Mouse (Mus musculus): ENCODE measurements around the gene Epc2.
A peak's percentile ranks its signal among the peaks of the same experiment; 100 is the strongest.

Gene Epc2

DNA sequence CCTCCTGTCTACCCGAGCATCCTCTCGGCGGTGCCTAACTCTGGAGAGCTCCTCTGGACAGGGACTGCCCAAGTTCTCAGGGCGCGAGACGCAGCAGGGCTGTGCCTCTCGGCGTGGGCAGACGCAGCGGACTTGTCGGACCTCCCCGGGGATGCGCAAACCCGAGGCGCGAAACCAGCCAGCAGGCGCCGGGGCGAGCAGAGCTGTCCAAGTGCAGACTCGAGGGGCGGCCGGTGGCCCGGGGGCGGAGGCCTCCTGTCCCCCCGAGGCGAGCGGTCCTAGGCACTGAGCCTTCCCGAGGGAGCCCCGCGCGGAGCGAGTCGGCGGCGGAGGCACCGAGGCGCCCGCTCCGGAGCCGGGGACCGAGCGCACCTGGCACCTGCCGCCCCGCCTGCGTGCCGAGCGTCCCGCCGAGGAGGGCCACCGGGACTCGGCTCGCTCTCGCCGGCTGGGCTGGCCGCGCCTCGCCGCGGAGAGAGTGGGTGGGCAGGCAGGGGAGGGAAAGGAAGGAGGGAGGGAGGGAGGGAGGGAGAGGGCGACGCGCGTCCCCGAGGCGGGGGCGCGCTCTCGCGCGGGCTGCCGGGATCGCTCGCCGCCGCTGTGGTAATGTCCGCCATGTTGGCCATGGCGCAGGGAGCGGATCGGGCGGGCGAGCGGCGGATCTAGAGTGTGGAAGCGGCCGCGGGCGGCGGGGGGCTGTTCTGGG is at the start of gene Epc2:
TSS of gene Epc2 (plus strand) at position 556 of the 706 bp plus-strand sequence.
- peak; percentile 94 for DNase-seq (ENCODE audit: low read depth, low spot score)

DNA sequence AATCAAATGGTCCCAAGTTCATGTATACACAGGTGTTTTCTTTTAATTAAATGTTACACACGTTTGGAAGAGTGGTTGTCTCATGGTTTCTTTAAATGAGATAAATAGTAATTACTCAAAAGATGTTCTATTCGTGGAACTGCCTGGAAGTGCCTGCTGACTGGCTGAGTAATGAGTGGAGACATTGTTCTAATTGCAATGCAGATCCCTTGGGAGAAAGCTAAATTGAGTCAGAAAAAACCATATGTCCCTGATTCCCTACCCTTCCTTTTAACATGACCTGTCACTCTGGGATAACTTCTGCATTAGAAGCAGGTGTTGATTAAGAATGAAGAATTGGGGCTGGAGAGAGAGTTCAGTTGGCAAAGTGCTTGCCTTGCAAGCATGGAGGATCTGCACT is 45.3 kb upstream of the Epc2 start:
- DNase-seq (ENCODE audit: low read depth, low spot score), result no peak

DNA sequence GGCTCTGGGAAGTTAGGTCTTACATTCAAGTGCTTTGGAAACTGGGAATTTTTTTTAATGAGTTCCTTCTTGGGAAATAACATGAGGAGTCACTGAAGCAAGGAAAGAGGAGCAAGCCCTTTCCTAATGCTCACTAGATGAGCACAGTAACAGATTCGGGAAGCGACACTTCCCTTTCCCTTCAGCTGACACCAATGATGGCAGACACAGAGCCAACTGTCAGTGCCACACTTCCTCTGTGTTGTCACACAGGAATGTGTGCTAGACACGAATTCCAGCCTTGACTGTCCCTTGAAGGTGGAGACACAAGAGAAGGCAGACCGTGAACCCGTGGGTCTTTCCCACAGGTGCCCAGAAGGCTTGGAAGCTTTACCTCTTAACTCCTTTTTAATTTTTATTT is 39.6 kb upstream of the Epc2 start:
- DNase-seq (ENCODE audit: low read depth, low spot score), result no peak

DNA sequence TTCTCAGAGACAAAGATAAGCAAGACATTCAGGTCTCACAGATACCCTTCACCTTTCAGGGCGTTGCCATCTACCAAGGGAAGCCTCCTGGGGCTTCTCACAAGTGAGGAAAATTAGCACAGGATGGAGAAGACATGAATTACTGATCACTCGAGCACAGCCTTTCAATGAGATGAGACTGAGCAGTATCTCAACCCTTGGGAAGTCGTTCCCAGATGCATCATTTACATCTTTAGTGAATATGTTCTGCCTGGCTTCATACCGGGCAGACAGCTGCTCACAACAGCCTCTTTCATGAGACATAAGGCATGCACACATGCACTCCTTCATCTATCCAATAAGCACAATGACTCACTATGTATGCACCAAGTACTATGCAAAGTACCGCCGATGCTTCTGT is 38.7 kb upstream of the Epc2 start:
- DNase-seq (ENCODE audit: low read depth, low spot score), result no peak

DNA sequence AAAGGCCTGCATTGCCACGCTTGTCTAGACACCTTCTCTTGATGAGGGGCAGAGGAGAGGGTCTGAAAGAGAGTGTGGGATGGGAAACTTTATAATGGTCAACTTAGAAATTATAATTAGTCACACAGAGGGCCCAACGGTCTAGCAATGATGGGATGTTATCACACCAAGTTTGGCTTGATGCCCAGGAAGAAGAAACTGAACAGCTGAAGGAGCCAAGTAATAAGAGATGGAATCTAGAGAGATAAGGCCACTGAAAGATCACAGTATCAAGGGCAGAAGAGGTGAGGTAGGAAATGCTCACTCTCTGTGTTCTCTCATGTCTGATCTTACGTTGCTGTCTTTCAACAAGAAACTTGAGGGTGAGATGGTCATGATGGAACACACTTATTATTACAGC is 35.4 kb upstream of the Epc2 start:
- DNase-seq (ENCODE audit: low read depth, low spot score), result no peak

DNA sequence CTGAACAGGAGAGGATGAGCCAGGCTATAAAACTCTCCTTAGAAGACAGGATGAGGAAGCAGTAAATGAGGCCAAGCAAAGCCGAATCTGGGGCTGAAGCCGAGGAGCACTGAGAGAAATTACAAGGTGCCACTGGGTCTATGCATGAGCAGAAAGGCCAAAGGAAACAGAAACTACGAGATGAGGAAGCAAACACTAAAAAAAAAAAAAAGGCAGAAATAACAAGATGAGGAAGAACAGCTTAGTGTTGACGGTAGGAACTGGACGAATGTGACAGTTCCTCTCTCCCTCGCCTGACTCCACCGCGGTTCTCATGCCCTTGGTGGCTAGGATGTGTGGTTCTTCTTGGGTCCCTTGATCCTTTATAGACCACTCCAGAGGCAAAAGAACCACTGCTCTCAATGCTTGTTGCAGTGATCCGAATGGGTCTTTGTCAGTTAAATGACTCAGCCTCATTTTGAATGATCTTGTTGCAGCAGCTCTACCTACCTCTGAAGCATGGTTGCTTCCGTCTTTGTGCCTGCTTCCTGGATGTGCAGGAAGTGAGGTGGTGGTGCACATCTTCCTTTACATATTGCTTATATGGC is 34.2 kb upstream of the Epc2 start:
- peak; percentile 32 for DNase-seq (ENCODE audit: low read depth, low spot score)

- DNase-seq (ENCODE audit: low read depth, low spot score), result no peak
These were observed 30.9 kb upstream of the Epc2 start for GRCm38 (mm10) chr2:49420396-49420795.

- DNase-seq (ENCODE audit: low read depth, low spot score), result no peak
These were observed 27.4 kb upstream of the Epc2 start for GRCm38 (mm10) chr2:49423857-49424256.

- DNase-seq (ENCODE audit: low read depth, low spot score), result no peak
These were observed 26.5 kb upstream of the Epc2 start for GRCm38 (mm10) chr2:49424788-49425187.

DNA sequence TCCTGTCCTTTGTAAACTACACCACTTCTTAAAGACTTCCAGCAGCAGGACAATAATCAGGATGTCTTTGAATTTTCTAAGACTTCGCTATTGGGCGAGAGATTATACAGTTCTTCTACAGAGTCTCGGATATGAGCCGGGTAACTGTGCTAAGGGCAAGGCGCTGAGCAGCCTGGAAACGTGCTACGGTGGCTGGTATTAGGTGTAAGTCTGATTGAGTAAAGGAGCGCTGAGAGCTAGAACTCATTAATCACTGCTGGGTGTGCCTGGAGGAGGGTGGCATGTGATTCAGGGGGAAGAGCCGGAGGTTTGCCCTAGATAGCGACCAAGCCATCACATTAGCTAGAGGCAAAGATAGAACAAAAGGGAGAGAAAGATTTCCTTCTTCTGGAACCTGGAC is 25.1 kb upstream of the Epc2 start:
- no peak for DNase-seq (ENCODE audit: low read depth, low spot score)

DNA sequence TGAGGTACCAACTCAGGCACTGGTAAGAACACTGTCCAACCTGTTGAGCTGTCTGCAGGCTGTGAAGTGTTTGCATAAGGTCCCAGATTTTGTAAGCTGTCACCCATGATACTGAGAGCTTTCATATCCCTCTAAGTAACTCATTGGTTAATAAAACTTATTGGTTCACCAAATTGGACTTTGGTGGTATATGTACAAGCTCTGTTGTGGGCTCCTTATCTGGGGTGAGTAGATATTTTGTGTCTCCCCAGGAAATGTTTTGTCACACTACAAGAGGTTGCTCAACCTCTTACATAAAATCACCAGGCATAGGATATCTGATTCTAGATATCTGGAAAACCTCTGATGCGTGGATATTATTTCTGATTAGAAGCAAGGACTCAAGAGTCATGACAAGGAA is 20.3 kb upstream of the Epc2 start:
- DNase-seq (ENCODE audit: low read depth, low spot score), result no peak

DNA sequence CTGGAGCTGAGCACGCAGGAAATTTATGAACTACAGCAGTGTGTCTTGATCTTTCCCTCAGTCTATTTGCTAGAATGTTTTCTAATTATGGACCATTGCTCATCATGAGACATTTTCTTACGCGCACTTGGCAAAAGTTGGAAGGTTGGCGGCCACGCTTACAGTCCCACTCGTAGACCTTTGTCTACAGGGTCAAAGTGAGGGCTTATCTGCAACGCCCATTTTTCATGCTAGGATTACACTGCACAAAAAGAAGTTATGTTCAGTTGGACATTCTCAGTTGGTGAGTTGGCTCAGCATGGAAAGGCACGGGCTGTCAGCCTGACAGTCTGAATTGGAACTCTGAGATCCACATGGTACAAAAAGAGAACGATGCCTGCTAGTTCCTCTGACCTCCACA is 18.1 kb upstream of the Epc2 start:
- DNase-seq (ENCODE audit: low read depth, low spot score), result no peak

GRCm38 (mm10) chr2:49446238-49446637 is 5.0 kb upstream of the Epc2 start:
- DNase-seq (ENCODE audit: low read depth, low spot score), result no peak

- DNase-seq (ENCODE audit: low read depth, low spot score), result no peak
These were observed 3.5 kb upstream of the Epc2 start for GRCm38 (mm10) chr2:49447586-49448475.

- DNase-seq (ENCODE audit: low read depth, low spot score), result no peak
These were observed 819 bp upstream of the Epc2 start for GRCm38 (mm10) chr2:49450467-49450866.

GRCm38 (mm10) chr2:49451637-49452211 is 438 bp downstream of the Epc2 start:
- DNase-seq (ENCODE audit: low read depth, low spot score), result peak; percentile 96

DNA sequence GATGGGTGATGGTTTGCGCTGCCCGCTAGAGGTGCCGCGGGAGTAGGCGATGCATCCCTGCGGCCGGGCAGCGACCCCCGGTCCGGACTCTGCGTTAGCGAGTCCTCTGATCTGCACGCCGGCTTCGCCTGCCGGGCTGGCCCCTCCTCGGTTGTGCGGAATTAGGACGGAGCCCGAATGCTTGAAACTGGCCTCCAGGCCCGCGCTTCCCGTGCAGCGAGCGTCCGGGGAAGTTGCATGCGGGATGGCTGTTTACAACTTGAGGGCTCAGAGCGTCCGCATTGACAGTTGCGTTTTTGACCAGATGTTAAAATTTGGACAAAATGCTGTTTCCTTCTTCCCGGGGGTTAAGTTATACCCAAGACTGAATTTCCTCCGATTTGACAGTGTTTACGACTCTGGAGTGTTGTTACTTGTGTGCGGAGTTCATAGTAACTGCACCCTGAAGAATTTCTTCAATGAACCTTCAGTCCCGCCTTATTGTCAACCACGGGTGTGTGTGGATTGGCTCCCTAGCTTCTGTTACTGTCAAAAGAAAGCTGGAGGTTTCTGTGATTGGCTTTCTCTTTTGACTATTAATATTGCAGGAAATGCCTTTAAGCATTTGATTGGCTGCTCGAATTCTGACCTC is 1.3 kb downstream of the Epc2 start:
- DNase-seq (ENCODE audit: low read depth, low spot score), result peak; percentile 92

DNA sequence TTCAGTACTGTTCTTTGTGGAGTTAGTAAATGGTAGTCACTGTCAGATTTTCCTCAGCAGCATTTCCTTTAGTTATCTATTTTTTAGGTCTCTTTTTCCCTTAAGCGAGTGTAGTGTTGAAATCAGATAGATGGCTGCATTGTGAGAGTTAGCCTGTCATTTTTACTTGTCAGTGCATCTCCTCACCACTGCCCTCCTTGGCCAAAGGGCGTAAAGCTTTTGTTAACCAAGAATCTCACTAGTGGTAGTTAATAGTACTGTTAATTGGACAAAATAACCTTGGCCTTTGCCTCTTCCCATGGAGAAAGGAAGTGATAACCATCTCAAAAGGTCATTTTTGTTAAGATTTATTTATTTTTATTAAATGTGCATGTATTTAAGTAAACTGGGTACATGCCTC is 6.5 kb downstream of the Epc2 start:
- no peak for DNase-seq (ENCODE audit: low read depth, low spot score)

- no peak for DNase-seq (ENCODE audit: low read depth, low spot score)
These were observed 14.5 kb downstream of the Epc2 start for GRCm38 (mm10) chr2:49465672-49466222.

- DNase-seq (ENCODE audit: low read depth, low spot score), result no peak
These were observed 15.8 kb downstream of the Epc2 start for GRCm38 (mm10) chr2:49467038-49467437.

- DNase-seq (ENCODE audit: low read depth, low spot score), result no peak
These were observed 19.9 kb downstream of the Epc2 start for GRCm38 (mm10) chr2:49471188-49471587.
